Mouse (Mus musculus) small intestine, adult 2 months (tissue): ENCODE data around the gene Mcu.

Experiments used
- CTCF ChIP-seq: fragments of 200-500 bp; IDR thresholded peaks from 2 replicates; pipeline ENCODE4 v1.5.1; 2012; ENCODE audit warnings: low read depth, mild to moderate bottlenecking, control low read depth, inconsistent platforms, low read length, moderate library complexity, mixed read lengths; ENCODE audit not compliant: insufficient replicate concordance, insufficient read length; ENCODE audit errors: extremely low read depth
- POLR2A ChIP-seq: fragments of 200-500 bp; IDR thresholded peaks from 2 replicates; pipeline ENCODE4 v1.6.1; 2012; ENCODE audit warnings: low read depth, mild to moderate bottlenecking, control low read depth, inconsistent platforms, low read length, moderate library complexity

DNA sequence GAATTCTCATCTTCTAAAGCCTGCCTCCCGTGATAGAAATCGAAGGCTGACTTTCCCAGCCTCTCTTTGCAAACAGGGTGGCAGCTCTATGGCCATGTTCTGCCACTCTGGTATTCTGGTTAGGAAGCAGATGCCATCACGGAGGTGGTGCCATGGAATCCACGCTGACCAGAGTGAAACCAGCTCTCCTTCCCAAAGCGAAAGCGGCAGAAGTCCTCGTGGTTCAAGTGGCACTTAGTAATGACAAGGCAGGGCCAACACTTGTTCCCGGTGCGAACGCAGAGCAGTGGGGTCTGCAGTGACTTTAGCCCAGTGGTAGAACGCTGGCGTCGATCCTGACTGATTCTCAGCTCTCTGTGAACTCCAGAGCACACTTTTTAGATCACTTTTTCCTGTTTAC lies 26.6 kb downstream of the Mcu start:
- TF ChIP-seq CTCF: no peak
- TF ChIP-seq POLR2A: no peak
